Mouse (Mus musculus): Measurements from ENCODE around the gene Btg1. TPM values are rescaled to one million over a fixed set of nuclear protein-coding genes. Genes with fewer than 3 reads are reported as not detected.

The Btg1 gene
- polyA plus RNA-seq, 1 experiment from 2014 or later: 48.9 TPM

GRCm38 (mm10) chr10:96581232-96581631 is 35.6 kb upstream of the Btg1 start:
- H3K36me3 ChIP-seq (replicated peaks; ENCODE audit: control insufficient read depth, insufficient read depth, low read depth, low read length): no peaks in the 10 kb centered on the region
- H3K4me2 ChIP-seq (ENCODE audit: low read depth, low read length): no peak overlapping the region
- H3K9me3 ChIP-seq (replicated peaks; ENCODE audit: control insufficient read depth, low read length): no peaks in the 10 kb centered on the region
- no peak for DNase-seq (ENCODE audit: low spot score)
- H3K9ac ChIP-seq (replicated peaks; ENCODE audit: low read length): no peak overlapping the region
- WGBS: 59% methylated on average over 6 of the region's 6 CpGs
- no peak overlapping the region for H3K27ac ChIP-seq (replicated peaks; ENCODE audit: low read depth, low read length)
- H3K27me3 ChIP-seq (ENCODE audit: control insufficient read depth, insufficient read depth, low read length): no peaks in the 10 kb centered on the region
- H3K4me3 ChIP-seq (ENCODE audit: low read depth, low read length): no peak overlapping the region
- ATAC-seq (replicated peaks; ENCODE audit: insufficient number of reproducible peaks, low FRiP score, low TSS enrichment, low read depth): no peak
- H3K4me1 ChIP-seq (ENCODE audit: control insufficient read depth, insufficient read depth, low read length): no peaks in the 10 kb centered on the region

GRCm38 (mm10) chr10:96586191-96586880 is 30.5 kb upstream of the Btg1 start:
- H3K27me3 ChIP-seq (ENCODE audit: control insufficient read depth, insufficient read depth, low read length): no peaks in the 10 kb centered on the region
- WGBS: 65% methylated on average over 4 of the region's 4 CpGs
- H3K27ac ChIP-seq (replicated peaks; ENCODE audit: low read depth, low read length): no peak overlapping the region
- H3K4me1 ChIP-seq (ENCODE audit: control insufficient read depth, insufficient read depth, low read length): no peaks in the 10 kb centered on the region
- H3K9me3 ChIP-seq (replicated peaks; ENCODE audit: control insufficient read depth, low read length): no peaks in the 10 kb centered on the region
- H3K36me3 ChIP-seq (replicated peaks; ENCODE audit: control insufficient read depth, insufficient read depth, low read depth, low read length): no peaks in the 10 kb centered on the region
- DNase-seq (ENCODE audit: low spot score): no peak
- no peak for ATAC-seq (replicated peaks; ENCODE audit: insufficient number of reproducible peaks, low FRiP score, low TSS enrichment, low read depth)
- no peak overlapping the region for H3K9ac ChIP-seq (replicated peaks; ENCODE audit: low read length)
- no peak overlapping the region for H3K4me3 ChIP-seq (ENCODE audit: low read depth, low read length)
- no peak overlapping the region for H3K4me2 ChIP-seq (ENCODE audit: low read depth, low read length)

GRCm38 (mm10) chr10:96586881-96587217 is 30.0 kb upstream of the Btg1 start:
- no peak overlapping the region for H3K4me2 ChIP-seq (ENCODE audit: low read depth, low read length)
- ATAC-seq (replicated peaks; ENCODE audit: insufficient number of reproducible peaks, low FRiP score, low TSS enrichment, low read depth): no peak

GRCm38 (mm10) chr10:96588233-96588632 is 28.6 kb upstream of the Btg1 start:
- no peak overlapping the region for H3K4me2 ChIP-seq (ENCODE audit: low read depth, low read length)
- no peak overlapping the region for H3K4me3 ChIP-seq (ENCODE audit: low read depth, low read length)
- no peaks in the 10 kb centered on the region for H3K4me1 ChIP-seq (ENCODE audit: control insufficient read depth, insufficient read depth, low read length)
- H3K27me3 ChIP-seq (ENCODE audit: control insufficient read depth, insufficient read depth, low read length): no peaks in the 10 kb centered on the region
- WGBS: 85% methylated on average over 6 of the region's 6 CpGs
- H3K9me3 ChIP-seq (replicated peaks; ENCODE audit: control insufficient read depth, low read length): no peaks in the 10 kb centered on the region
- ATAC-seq (replicated peaks; ENCODE audit: insufficient number of reproducible peaks, low FRiP score, low TSS enrichment, low read depth) (no peak), DNase-seq (ENCODE audit: low spot score) (no peak)
- H3K9ac ChIP-seq (replicated peaks; ENCODE audit: low read length): no peak overlapping the region
- no peak overlapping the region for H3K27ac ChIP-seq (replicated peaks; ENCODE audit: low read depth, low read length)
- H3K36me3 ChIP-seq (replicated peaks; ENCODE audit: control insufficient read depth, insufficient read depth, low read depth, low read length): no peaks in the 10 kb centered on the region

More at GRCm38 (mm10) chr10:96586881-96587217, 30.0 kb upstream of the Btg1 start:
- no peaks in the 10 kb centered on the region for H3K4me1 ChIP-seq (ENCODE audit: control insufficient read depth, insufficient read depth, low read length)
- no peak overlapping the region for H3K9ac ChIP-seq (replicated peaks; ENCODE audit: low read length)
- no peaks in the 10 kb centered on the region for H3K9me3 ChIP-seq (replicated peaks; ENCODE audit: control insufficient read depth, low read length)
- no peaks in the 10 kb centered on the region for H3K36me3 ChIP-seq (replicated peaks; ENCODE audit: control insufficient read depth, insufficient read depth, low read depth, low read length)
- 65% methylated on average over 4 of the region's 4 CpGs for WGBS
- H3K27ac ChIP-seq (replicated peaks; ENCODE audit: low read depth, low read length): no peak overlapping the region
- no peaks in the 10 kb centered on the region for H3K27me3 ChIP-seq (ENCODE audit: control insufficient read depth, insufficient read depth, low read length)
- H3K4me3 ChIP-seq (ENCODE audit: low read depth, low read length): no peak overlapping the region
- peak; percentile 22 for DNase-seq (ENCODE audit: low spot score)

GRCm38 (mm10) chr10:96589781-96590180 is 27.0 kb upstream of the Btg1 start:
- H3K4me3 ChIP-seq (ENCODE audit: low read depth, low read length): no peak overlapping the region
- no peaks in the 10 kb centered on the region for H3K27me3 ChIP-seq (ENCODE audit: control insufficient read depth, insufficient read depth, low read length)
- H3K9ac ChIP-seq (replicated peaks; ENCODE audit: low read length): no peak overlapping the region
- no peaks in the 10 kb centered on the region for H3K9me3 ChIP-seq (replicated peaks; ENCODE audit: control insufficient read depth, low read length)
- no peak overlapping the region for H3K4me2 ChIP-seq (ENCODE audit: low read depth, low read length)
- no peaks in the 10 kb centered on the region for H3K4me1 ChIP-seq (ENCODE audit: control insufficient read depth, insufficient read depth, low read length)
- 83% methylated on average over 5 of the region's 5 CpGs for WGBS
- DNase-seq (ENCODE audit: low spot score): no peak
- H3K36me3 ChIP-seq (replicated peaks; ENCODE audit: control insufficient read depth, insufficient read depth, low read depth, low read length): no peaks in the 10 kb centered on the region
- ATAC-seq (replicated peaks; ENCODE audit: insufficient number of reproducible peaks, low FRiP score, low TSS enrichment, low read depth): no peak
- H3K27ac ChIP-seq (replicated peaks; ENCODE audit: low read depth, low read length): no peak overlapping the region

GRCm38 (mm10) chr10:96592089-96592488 is 24.7 kb upstream of the Btg1 start:
- Histone ChIP-seq H3K4me1 (ENCODE audit: control insufficient read depth, insufficient read depth, low read length) (no peaks in the 10 kb centered on the region), H3K9ac (replicated peaks; ENCODE audit: low read length) (no peak overlapping the region), H3K36me3 (replicated peaks; ENCODE audit: control insufficient read depth, insufficient read depth, low read depth, low read length) (no peaks in the 10 kb centered on the region), H3K9me3 (replicated peaks; ENCODE audit: control insufficient read depth, low read length) (no peaks in the 10 kb centered on the region), H3K27ac (replicated peaks; ENCODE audit: low read depth, low read length) (no peak overlapping the region), H3K4me3 (ENCODE audit: low read depth, low read length) (no peak overlapping the region), H3K4me2 (ENCODE audit: low read depth, low read length) (no peak overlapping the region), H3K27me3 (ENCODE audit: control insufficient read depth, insufficient read depth, low read length) (no peaks in the 10 kb centered on the region)
- DNase-seq (ENCODE audit: low spot score): no peak
- ATAC-seq (replicated peaks; ENCODE audit: insufficient number of reproducible peaks, low FRiP score, low TSS enrichment, low read depth): no peak
- WGBS: 65% methylated on average over 1 of the region's 2 CpGs

GRCm38 (mm10) chr10:96595435-96596132 is 21.2 kb upstream of the Btg1 start:
- ATAC-seq (replicated peaks; ENCODE audit: insufficient number of reproducible peaks, low FRiP score, low TSS enrichment, low read depth): no peak
- Histone ChIP-seq H3K9me3 (replicated peaks; ENCODE audit: control insufficient read depth, low read length) (no peaks in the 10 kb centered on the region), H3K4me2 (ENCODE audit: low read depth, low read length) (no peak overlapping the region), H3K4me1 (ENCODE audit: control insufficient read depth, insufficient read depth, low read length) (no peaks in the 10 kb centered on the region), H3K27ac (replicated peaks; ENCODE audit: low read depth, low read length) (no peak overlapping the region), H3K27me3 (ENCODE audit: control insufficient read depth, insufficient read depth, low read length) (no peaks in the 10 kb centered on the region), H3K36me3 (replicated peaks; ENCODE audit: control insufficient read depth, insufficient read depth, low read depth, low read length) (no peaks in the 10 kb centered on the region), H3K9ac (replicated peaks; ENCODE audit: low read length) (no peak overlapping the region), H3K4me3 (ENCODE audit: low read depth, low read length) (no peak overlapping the region)
- DNase-seq (ENCODE audit: low spot score): no peak
- WGBS: 86% methylated on average over 10 of the region's 10 CpGs

GRCm38 (mm10) chr10:96596411-96596810 is 20.4 kb upstream of the Btg1 start:
- Histone ChIP-seq H3K36me3 (replicated peaks; ENCODE audit: control insufficient read depth, insufficient read depth, low read depth, low read length) (no peaks in the 10 kb centered on the region), H3K27ac (replicated peaks; ENCODE audit: low read depth, low read length) (no peak overlapping the region), H3K9ac (replicated peaks; ENCODE audit: low read length) (no peak overlapping the region), H3K27me3 (ENCODE audit: control insufficient read depth, insufficient read depth, low read length) (no peaks in the 10 kb centered on the region), H3K4me1 (ENCODE audit: control insufficient read depth, insufficient read depth, low read length) (no peaks in the 10 kb centered on the region), H3K4me3 (ENCODE audit: low read depth, low read length) (no peak overlapping the region), H3K9me3 (replicated peaks; ENCODE audit: control insufficient read depth, low read length) (no peaks in the 10 kb centered on the region), H3K4me2 (ENCODE audit: low read depth, low read length) (no peak overlapping the region)
- WGBS: 89% methylated on average over 7 of the region's 7 CpGs
- ATAC-seq (replicated peaks; ENCODE audit: insufficient number of reproducible peaks, low FRiP score, low TSS enrichment, low read depth): no peak
- no peak for DNase-seq (ENCODE audit: low spot score)
